Mouse (Mus musculus) liver, embryonic 14.5 days (tissue): Measurements from ENCODE around the gene Slc34a3.

ENCODE experiments used
- CTCF ChIP-seq: IDR thresholded peaks from 2 replicates; pipeline ENCODE4 v1.5.1; 2016; ENCODE audit warnings: antibody characterized with exemption, low read depth, control low read depth
- EP300 ChIP-seq: IDR thresholded peaks from 2 replicates; pipeline ENCODE4 v1.6.1; 2016; ENCODE audit warnings: antibody characterized with exemption, low read depth

DNA sequence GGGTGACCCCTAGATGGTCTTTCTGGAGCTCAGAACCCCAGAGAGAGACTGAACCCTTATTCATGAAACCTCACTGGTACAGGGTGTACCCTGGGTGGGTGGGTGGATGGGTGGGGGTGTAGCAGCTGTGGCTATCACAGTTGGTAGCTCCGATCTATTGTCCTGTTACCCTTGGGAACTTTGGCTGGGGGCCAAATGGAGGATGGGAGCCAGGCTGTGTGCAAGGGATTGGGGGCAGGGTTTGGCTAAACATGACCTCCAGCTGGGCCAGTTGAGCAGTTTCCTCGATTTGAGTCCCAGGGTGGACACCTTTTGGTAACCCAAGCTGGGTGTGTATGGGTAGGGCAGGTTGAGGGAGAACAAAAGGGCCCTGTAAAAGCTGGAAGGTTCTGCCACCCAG lies 32.6 kb upstream of the Slc34a3 start:
- TF ChIP-seq EP300 (no peak), CTCF (no peak)
